Mouse (Mus musculus): ENCODE measurements around the gene Pxt1. TPM values are rescaled to one million over a fixed set of nuclear protein-coding genes. Genes with fewer than 3 reads are reported as not detected.

Pxt1 gene
- polyA plus RNA-seq, 1 experiment from 2014 or later, result not detected

Other genes with a start within 250 kb of the Pxt1 start
- 3.2 and 3.5 TPM in 2 replicates for gene AC170998.1, start 217.8 kb downstream of the Pxt1 start, polyA plus RNA-seq (2016; fragmentation: Nextera tagmentation; extraction: Ambion mirVana)
- 4.2 and 6.5 TPM in 2 replicates for gene Mapk13, start 174.5 kb downstream of the Pxt1 start, polyA plus RNA-seq (2016; fragmentation: Nextera tagmentation; extraction: Ambion mirVana)
- 13.0 and 13.8 TPM in 2 replicates for gene Brpf3, start 142.8 kb downstream of the Pxt1 start, polyA plus RNA-seq (2016; fragmentation: Nextera tagmentation; extraction: Ambion mirVana)
- gene Pnpla1, start 85.4 kb downstream of the Pxt1 start, polyA plus RNA-seq (2016; fragmentation: Nextera tagmentation; extraction: Ambion mirVana), result not detected in 2 replicates
- 0.10 and 0.13 TPM in 2 replicates for gene 4930539E08Rik, start 28.5 kb downstream of the Pxt1 start, polyA plus RNA-seq (2016; fragmentation: Nextera tagmentation; extraction: Ambion mirVana)
- 120 and 122 TPM in 2 replicates for gene Kctd20, start 8.1 kb upstream of the Pxt1 start, polyA plus RNA-seq (2016; fragmentation: Nextera tagmentation; extraction: Ambion mirVana)
- 150 and 152 TPM in 2 replicates for gene Stk38, start 64.2 kb upstream of the Pxt1 start, polyA plus RNA-seq (2016; fragmentation: Nextera tagmentation; extraction: Ambion mirVana)
- 662 and 667 TPM in 2 replicates for gene Srsf3, start 88.8 kb upstream of the Pxt1 start, polyA plus RNA-seq (2016; fragmentation: Nextera tagmentation; extraction: Ambion mirVana)
- gene Cdkn1a, start 147.1 kb upstream of the Pxt1 start, polyA plus RNA-seq (2016; fragmentation: Nextera tagmentation; extraction: Ambion mirVana), result 39.0 and 43.6 TPM in 2 replicates
- gene Rab44, start 170.3 kb upstream of the Pxt1 start, polyA plus RNA-seq (2016; fragmentation: Nextera tagmentation; extraction: Ambion mirVana), result 0.34 and 1.1 TPM in 2 replicates